Mouse (Mus musculus) lung, postnatal 0 days (tissue): ENCODE measurements around the gene Lzts2.

Experiments used
- CTCF ChIP-seq: IDR thresholded peaks from 2 replicates; pipeline ENCODE4 v1.5.1; 2016; ENCODE audit warnings: antibody characterized with exemption, mild to moderate bottlenecking
- EP300 ChIP-seq: IDR thresholded peaks from 2 replicates; pipeline ENCODE4 v1.6.1; 2016; ENCODE audit warnings: antibody characterized with exemption, mild to moderate bottlenecking, control low read depth

- no peak for TF ChIP-seq EP300
- TF ChIP-seq CTCF: no peak
Observed at GRCm38 (mm10) chr19:44983366-44983765, 30.8 kb upstream of the Lzts2 start.
